Mouse (Mus musculus): ENCODE measurements at regions not wholly inside any gene's neighbourhood (a gene's known extent, or its start where the extent isn't known, plus 50 kb on each side); places are given as distances from the start of the nearest gene placed in this dataset.

DNA sequence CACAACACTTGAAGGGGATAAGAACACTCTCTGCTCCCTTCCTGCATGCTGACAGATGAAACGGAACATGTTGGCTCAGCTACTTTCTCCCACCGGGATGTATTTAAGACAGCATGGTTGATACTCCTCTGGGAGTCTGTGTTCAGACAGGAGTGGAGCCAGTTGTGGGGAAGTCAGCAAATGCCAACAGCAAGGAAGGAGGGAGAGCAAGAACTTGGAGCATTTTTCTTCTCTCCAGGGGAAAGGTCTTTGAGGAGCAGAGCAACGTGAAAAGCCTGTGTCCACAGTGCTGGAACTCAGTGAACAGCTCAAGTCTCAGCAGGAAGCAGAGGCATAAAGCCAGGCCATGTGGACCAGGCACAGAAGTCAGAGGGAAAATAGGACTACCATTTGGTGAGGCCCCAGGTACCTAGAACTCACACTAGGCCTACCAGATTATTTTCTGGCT, 188.8 kb upstream of the Dmac1 start:
- DNase-seq (ENCODE audit: low spot score in 2 of 2) = peak; percentile 22 to 65

DNA sequence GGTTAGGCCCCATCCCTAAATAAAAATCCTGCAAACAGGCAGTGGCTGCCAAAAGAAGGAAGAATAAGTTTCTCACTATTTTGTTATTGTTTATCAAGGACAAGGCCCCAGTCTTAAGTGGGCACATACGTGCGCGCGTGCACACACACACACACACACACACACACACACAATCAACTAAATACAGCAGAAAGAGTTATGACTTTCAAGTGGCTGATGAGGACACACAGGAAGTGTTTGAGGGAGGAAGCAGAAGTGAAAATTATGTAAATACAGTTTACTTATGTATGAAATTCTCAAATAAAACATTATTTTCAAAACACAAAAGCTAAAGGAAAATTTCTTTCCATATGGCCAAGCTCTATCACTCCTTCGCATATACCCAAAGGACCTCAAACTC, 185.5 kb upstream of the Dmac1 start:
- no peak for DNase-seq (ENCODE audit: low spot score in 2 of 2)

DNA sequence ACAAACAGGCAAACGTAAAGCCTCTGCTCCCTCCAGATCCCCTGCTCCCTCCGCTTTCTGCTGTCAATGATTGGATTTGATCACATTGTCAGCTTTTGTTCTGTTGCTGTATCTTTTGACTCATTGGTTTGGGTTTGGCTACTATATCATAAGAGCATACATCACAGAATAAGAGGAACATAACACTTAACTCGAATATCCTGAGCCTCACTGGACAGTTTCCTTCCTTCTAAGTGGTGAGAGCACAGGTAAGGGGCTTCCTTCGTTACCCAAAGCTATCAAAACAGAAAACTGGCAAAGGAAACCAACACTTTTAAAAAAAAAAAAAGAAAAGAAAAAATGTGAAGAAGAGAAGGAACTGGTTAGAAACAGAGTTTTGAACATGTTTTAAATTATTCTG, 171.4 kb upstream of the Dmac1 start:
- no peak for DNase-seq (ENCODE audit: low spot score in 2 of 2)

DNA sequence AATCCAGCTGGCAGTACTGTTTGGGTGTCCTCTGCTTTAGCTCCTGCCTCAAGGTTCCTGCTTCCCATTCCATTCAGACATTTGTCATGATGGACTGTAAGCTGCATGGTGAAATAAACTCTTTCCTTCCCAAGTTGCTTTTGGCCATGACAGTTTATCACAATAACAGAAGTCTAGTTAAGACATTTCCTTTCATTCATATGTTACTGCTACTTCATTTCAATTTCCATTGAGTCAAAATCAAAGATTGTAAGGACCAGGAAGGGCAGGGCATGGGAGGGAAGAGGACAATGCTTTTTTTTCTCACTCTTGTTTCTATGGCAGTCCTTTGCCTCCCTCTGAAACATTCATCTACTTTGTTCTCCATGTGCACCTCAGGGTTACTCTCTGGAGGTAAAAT, 145.2 kb upstream of the Dmac1 start:
- DNase-seq (ENCODE audit: low spot score in 2 of 2) = no peak

DNA sequence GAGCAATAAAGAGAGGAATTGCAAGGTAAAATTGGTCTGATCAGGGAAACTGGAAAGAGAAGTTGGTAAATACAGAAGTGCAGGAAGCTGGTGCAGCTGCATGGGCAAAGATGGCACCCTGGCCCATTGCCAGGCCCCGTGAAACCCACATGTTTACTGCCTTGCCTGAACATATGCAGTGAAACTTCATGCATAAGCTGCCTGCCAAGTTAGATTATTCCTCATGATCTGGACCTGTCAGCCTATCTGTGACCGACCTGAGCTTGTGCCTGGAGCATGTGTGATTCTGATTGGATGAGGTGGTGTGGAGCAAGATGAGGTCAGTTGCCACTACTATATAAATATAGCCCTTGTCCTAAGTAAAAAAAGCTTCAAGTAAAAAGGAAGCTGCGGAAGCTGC, 122.6 kb upstream of the Dmac1 start:
- DNase-seq (ENCODE audit: low spot score in 2 of 2) = peak; percentile 3 to 4

DNA sequence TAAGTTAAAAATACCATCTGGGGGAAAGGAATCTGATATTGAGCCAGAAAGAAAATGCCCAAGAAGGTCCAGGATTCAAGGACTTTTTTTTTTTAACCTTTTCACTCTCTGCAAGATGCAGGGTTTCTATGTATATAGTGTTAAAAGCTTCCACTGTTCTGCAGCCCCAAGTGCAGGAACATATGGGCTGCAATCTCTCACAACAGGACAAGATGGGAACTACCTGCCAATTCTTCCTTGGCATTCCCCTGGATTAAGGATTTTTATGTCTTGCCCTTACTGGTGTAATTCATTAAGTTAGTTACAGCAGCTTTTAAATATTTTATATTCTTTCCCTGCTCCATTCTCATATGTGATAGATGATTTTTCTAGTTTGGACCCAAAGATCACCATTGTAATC, 116.9 kb upstream of the Dmac1 start:
- no peak for DNase-seq (ENCODE audit: low spot score in 2 of 2)

DNA sequence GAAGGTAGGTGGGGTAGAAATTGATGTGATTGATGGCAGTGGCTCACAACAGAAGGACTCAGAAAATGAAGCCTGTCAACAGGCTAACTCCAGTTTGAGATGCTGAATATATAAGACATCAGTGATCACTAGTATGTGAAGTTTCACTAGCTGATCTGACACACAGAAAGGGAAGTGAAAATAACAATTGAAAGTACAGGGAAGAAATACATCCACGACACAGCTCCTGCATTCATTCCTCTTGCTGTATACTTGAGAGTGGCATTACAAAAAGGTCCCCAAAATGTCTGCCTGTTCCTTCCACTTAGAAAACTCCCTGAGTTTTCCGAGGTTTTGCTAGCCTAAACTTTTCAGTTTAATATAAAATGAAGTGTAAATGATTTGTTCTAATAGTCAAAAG, 116.2 kb upstream of the Dmac1 start:
- DNase-seq (ENCODE audit: low spot score in 2 of 2) = no peak

DNA sequence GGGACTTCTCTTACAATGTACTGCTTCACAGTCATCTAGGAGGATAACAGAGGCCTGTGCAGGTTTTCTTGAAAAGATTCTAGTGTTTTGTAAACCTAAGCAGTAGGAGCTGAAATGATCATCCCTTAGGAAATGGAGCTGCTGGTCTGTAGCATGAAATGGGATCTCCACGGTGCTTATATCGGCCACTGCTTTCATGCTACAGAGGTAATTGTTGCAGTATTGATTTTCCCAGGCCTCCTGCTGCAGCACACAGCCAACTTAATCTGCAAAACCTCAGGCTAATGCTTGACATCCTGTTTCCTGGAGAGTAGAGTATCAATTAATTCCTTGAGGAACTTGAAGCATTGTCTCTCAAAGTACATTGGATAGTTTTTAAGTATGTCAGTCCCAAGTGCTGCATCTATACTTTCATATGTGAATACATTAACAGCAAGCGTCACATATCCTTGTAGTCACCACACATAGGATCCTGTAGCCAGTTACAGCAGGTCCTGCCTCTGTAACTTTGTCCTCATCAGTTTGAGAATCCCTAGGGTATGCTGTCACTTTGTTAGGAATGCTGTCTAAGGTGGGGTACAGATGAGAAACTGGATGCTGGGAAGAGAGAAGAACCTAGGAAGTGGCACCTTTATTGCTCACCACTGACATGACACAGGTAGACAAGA, 108.3 kb upstream of the Dmac1 start:
- DNase-seq (ENCODE audit: low spot score in 2 of 2) = no peak

DNA sequence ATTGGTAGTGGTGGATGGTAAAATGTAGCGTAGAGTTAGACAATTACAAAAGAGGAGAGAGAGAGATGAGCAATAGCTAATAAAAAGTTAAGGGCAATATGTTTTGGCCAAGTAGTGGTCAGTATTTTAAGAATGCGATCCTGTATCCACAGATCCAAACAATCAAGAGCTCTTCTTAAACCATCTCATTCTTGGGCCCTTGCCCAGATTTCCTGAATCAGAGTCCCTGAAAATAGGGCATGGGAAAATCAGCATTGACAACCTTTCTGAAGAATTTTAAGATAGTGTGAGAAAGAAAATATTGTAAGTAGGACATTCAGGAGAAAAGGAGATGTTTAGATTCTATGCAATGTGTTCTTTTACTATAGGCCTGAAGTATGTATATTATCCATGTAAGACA, 81.4 kb upstream of the Dmac1 start:
- no peak for DNase-seq (ENCODE audit: low spot score in 2 of 2)

DNA sequence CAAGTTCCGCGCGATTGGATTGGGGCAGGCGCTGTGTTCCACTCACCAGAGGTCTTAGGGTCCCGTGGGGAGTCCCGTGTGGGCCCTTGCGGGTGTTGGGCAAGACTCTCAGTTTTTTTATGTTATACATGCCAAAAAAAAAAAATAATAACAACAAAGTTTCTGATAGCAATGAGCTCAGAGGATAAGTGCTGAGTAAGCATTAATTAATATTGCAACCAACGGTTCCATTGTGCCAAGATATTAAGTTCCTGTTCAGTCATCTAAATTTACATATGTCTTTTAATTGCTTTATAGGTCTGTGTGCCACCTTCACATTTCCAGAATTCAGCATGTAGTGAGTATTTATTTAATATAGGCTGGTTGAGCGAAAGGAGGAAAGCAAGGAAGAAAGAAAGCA, 77.5 kb upstream of the Dmac1 start:
- no peak for DNase-seq (ENCODE audit: low spot score in 2 of 2)

DNA sequence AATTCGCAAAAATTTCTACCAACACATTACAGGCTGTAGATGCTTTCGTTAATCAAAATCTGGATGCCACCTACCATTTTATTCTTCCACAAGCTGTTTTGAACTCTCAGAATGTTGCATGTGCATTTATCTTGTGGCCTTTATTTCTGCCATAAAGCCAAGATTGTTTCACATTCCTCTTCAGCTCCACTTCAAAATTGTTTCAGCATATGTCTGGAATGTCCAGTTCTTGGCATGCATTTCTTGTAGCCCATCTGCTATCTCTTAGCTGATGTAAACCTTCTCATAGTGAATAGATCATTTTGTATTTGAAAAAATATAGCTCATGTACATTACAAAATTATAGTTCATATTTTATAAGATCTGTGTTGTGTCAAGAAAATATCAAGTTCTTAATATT, 56.4 kb upstream of the Dmac1 start:
- no peak for DNase-seq (ENCODE audit: low spot score in 2 of 2)

DNA sequence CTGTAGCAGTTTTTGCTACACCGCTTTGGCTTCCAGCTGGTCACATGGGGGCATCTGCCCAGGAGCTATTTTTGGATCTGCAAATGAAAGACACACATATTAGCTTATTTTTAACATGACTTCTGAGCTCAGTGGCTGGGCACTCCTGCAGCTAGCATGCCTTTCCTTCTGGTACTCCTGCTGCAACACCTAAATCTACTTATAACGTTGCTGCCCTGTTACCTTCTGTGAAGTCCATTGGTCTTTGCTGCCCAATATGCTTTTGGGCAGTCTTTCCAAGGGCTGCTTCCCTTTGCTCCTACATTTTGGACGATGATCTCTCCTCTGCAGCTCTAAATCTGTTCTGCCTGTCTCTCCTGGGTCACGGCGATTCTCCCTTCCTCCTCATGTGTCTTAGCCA, 54.7 kb upstream of the Dmac1 start:
- DNase-seq (ENCODE audit: low spot score in 2 of 2) = no peak

DNA sequence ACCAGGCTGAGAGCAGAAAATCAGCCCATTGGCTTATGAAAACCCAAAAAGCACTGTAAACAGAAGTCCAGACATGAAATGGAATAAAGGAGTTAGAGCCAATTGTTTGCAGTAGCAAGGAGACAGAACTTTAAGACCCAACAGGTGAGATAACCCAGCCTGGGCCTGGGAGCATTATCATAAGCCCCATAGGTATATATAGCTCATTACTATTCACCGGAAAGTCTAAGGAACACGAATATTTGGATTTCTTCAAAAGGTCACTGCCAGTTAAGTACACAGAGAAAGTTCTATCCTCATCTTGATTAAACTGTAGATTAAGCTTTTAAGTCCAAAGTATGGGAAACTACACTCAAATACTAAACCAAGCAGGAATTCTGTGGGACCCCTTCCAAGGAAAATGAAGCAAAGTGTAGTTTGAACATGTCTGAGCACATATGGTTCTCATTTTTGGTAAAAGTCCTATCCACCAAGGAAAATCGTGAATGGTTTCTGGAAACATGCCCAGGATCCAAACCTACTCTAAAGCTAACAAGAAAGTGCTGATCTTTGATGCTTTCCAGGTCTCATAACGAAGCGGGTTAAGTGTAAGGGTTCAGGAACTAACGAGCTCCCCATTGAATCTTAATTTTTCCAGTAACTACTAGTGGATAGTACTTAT, 51.5 kb upstream of the Dmac1 start:
- DNase-seq (ENCODE audit: low spot score in 2 of 2) = no peak

All from heart, adult 9 months (tissue).